16 mouse cellular contexts compared by ENCODE assay signal in genomic region chr14:12136536-12136935, GRCm38 (mm10).
DNase-seq lines count a peak whose midpoint lies in the region; TF ChIP-seq lines count a peak whose summit lies in the region.
"Had no signal": no experiment of that assay in that cellular context is flagged by ENCODE, and none has a peak within 500 bp of the region (broad histone marks: within the 10 kb centered on the region; RNA-seq: fewer than 3 reads in every experiment).

No protein-coding gene starts in this region.

- peaks cover 17% of the 10 kb centered on the region for H3K4me1 ChIP-seq in heart, adult 2 months (ENCODE audit: control insufficient read depth, insufficient read depth, low read length)
- peaks cover 13% of the 10 kb centered on the region for H3K4me1 ChIP-seq in lung, adult 2 months (ENCODE audit: control insufficient read depth, insufficient read depth, low read length)

- H3K27me3 ChIP-seq in heart, adult 2 months (ENCODE audit: control insufficient read depth, insufficient read depth, low read length): no peaks in the 10 kb centered on the region
- H3K27me3 ChIP-seq: hindbrain, embryonic 13.5 days had no signal

- H3K79me2 ChIP-seq in heart, adult 2 months (replicated peaks; ENCODE audit: control insufficient read depth, insufficient read depth, low read length): no peaks in the 10 kb centered on the region

- H3K9ac ChIP-seq in heart, adult 2 months (ENCODE audit: low read depth, low read length): no peak overlapping the region
- H3K9ac ChIP-seq: forebrain, embryonic 13.5 days; forebrain, postnatal 0 days; hindbrain, embryonic 13.5 days had no signal

- intact Hi-C loops in heart, adult 2 months (cut with DNase I): loop anchor here (5.0 kb wide), 2 partner anchors 254 to 324 kb away; no protein-coding TSS in a partner anchor

- H3K27ac ChIP-seq in heart, adult 2 months: peak overlapping the region; percentile 81
- H3K27ac ChIP-seq: embryonic facial prominence, embryonic 10.5 days; forebrain, embryonic 13.5 days; hindbrain, embryonic 13.5 days; hindbrain, postnatal 0 days had no signal

- TF ChIP-seq CTCF in heart, adult 2 months (IDR thresholded peaks at IDR 0.05): no peak
- TF ChIP-seq CTCF in lung, adult 2 months (IDR thresholded peaks at IDR 0.05; ENCODE audit: insufficient read depth, low read length): no peak

- peaks cover 6% of the 10 kb centered on the region for H3K36me3 ChIP-seq in heart, adult 2 months (ENCODE audit: control insufficient read depth, insufficient read depth, low read length)
- H3K36me3 ChIP-seq: hindbrain, embryonic 13.5 days had no signal

- 46% methylated on average over 4 of the region's 4 CpGs for WGBS in heart, adult 2 months
- 34% methylated on average over 4 of the region's 4 CpGs for WGBS in lung, adult 2 months

- no peak for TF ChIP-seq POLR2A in heart, adult 2 months (IDR thresholded peaks at IDR 0.05; ENCODE audit: insufficient read depth, low read depth, low read length)
- no peak for TF ChIP-seq POLR2A in lung, adult 2 months (IDR thresholded peaks at IDR 0.05; ENCODE audit: borderline replicate concordance, extremely low read depth, low read depth, low read length)

- DNase-seq in adrenal gland, postnatal 10 days: peak; percentile 3
- DNase-seq in adrenal gland, adult 18-20 months (ENCODE audit: low spot score in 2 of 2): no peak
- DNase-seq in heart, adult 2 months: peak; percentile 21 to 34
- DNase-seq in heart, postnatal 4 days: no peak
- peak; percentile 27 for DNase-seq in kidney, adult 9 months
- DNase-seq in kidney, adult 18-20 months: no peak
- peak; percentile 10 for DNase-seq in lung, postnatal 25 days (ENCODE audit: low spot score)
- DNase-seq in lung, adult 2 months: no peak
- DNase-seq: cerebellum, adult 2 months; forebrain, postnatal 0 days; gastrocnemius, postnatal 36 days; heart, postnatal 10 days had no signal

- 0 out of 2 replicates have a peak, but pooled peaks have one; percentile 41 for TF ChIP-seq EP300 in heart, adult 2 months (IDR thresholded peaks at IDR 0.05; ENCODE audit: insufficient read depth, low read depth, low read length)

- H3K4me3 ChIP-seq in heart, adult 2 months: no peak overlapping the region
- no peak overlapping the region for H3K4me3 ChIP-seq in lung, adult 2 months (replicated peaks; ENCODE audit: extremely low read depth, low read depth, low read length)
- H3K4me3 ChIP-seq: embryonic facial prominence, embryonic 10.5 days; forebrain, embryonic 13.5 days; hindbrain, embryonic 13.5 days had no signal

Comparison
In these comparisons a context has a peak if more than half of its experiments do, and no peak if none do; other contexts are left out.
1. DNase-seq: peak in adrenal gland, postnatal 10 days (single experiment), heart, adult 2 months (2 of 2), kidney, adult 9 months (single experiment) and lung, postnatal 25 days (single experiment); none in adrenal gland, adult 18-20 months (0 of 2), heart, postnatal 4 days (single experiment), kidney, adult 18-20 months (single experiment) and lung, adult 2 months (single experiment).